Mouse (Mus musculus): ENCODE results near the gene Nfatc2. TPM values are rescaled to one million over a fixed set of nuclear protein-coding genes. Genes with fewer than 3 reads are reported as not detected.

The Nfatc2 gene
- 10 to 100 TPM in 1 of 2 experiments, 1 to 10 TPM in 1; 5.6 to 10.0 TPM for total RNA-seq (2023)

GRCm38 (mm10) chr2:168601491-168602386 lies at the start of gene Nfatc2:
TSS of gene Nfatc2 (minus strand) at chr2:168601657.

Other genes with a start within 250 kb of the Nfatc2 start
- gene Atp9a, start 140.8 kb upstream of the Nfatc2 start, total RNA-seq (2023) = 1 to 10 TPM; 1.0 to 1.3 TPM
- not detected for gene Sall4, start 166.3 kb upstream of the Nfatc2 start, total RNA-seq (2023)

Measured in neutrophil, adult 59 days (primary cell).